Mouse (Mus musculus) forebrain, embryonic 12.5 days (tissue): ENCODE measurements around the gene Rnd2. TPM values are rescaled to one million over a fixed set of nuclear protein-coding genes. Genes with fewer than 3 reads are reported as not detected.
"Not testable (repeated sequence)": the region's sequence is repeated elsewhere in the genome, so short reads cannot be mapped to it uniquely, and the experiment has no call there.

Experiments used
- ATAC-seq: fragments of 200-750 bp; cut with Nextera tagmentation; 2 replicates; pipeline ENCODE4 v1.8.0; 2017; ENCODE audit warnings: moderate TSS enrichment; ENCODE audit not compliant: low FRiP score
- H3K27ac ChIP-seq: fragments of 300-500 bp; sonication (generic); 2 replicates; pipeline ENCODE4 v1.5.1; 2016; ENCODE audit warnings: mild to moderate bottlenecking
- H3K27me3 ChIP-seq: fragments of 300-500 bp; sonication (generic); 2 replicates; pipeline ENCODE4 v1.6.1; 2016; ENCODE audit warnings: mild to moderate bottlenecking
- H3K36me3 ChIP-seq: fragments of 300-500 bp; sonication (generic); replicated peaks from 2 replicates; pipeline ENCODE4 v1.6.1; 2016; ENCODE audit warnings: mild to moderate bottlenecking
- H3K4me1 ChIP-seq: fragments of 300-500 bp; sonication (generic); 2 replicates; pipeline ENCODE4 v1.6.1; 2016
- H3K4me2 ChIP-seq: fragments of 300-500 bp; sonication (generic); 2 replicates; pipeline ENCODE4 v1.6.1; 2016; ENCODE audit warnings: mild to moderate bottlenecking, moderate library complexity
- H3K4me3 ChIP-seq: fragments of 300-500 bp; sonication (generic); replicated peaks from 2 replicates; pipeline ENCODE4 v1.5.1; 2016; ENCODE audit warnings: mild to moderate bottlenecking
- H3K9ac ChIP-seq: fragments of 300-500 bp; sonication (generic); 2 replicates; pipeline ENCODE4 v1.6.1; 2016; ENCODE audit warnings: mild to moderate bottlenecking
- H3K9me3 ChIP-seq: fragments of 300-500 bp; sonication (generic); 2 replicates; pipeline ENCODE4 v1.6.1; 2016
- WGBS: fragments of 180-500 bp; shearing (Covaris S2); methylation state at CpG from one replicate; pipeline ENCODE4 v1.1.7; 2016; 5-methylcytosine and 5-hydroxymethylcytosine counted together
- polyA plus RNA-seq: library from polyadenylated mRNA; unstranded; fragments of >200 nt; fragmentation: Nextera tagmentation; extraction: Ambion mirVana; gene quantifications from 2 replicates; pipeline ENCODE4 v1.2.1, GENCODE M21; 2016

Gene Rnd2
- polyA plus RNA-seq, 1 experiment from 2014 or later, result 105 TPM

- H3K27me3 ChIP-seq, result no peaks in the 10 kb centered on the region
- ATAC-seq, result no peak
- no peak overlapping the region for H3K4me2 ChIP-seq
- H3K36me3 ChIP-seq, result no peaks in the 10 kb centered on the region
- H3K4me1 ChIP-seq, result peaks cover 49% of the 10 kb centered on the region
- no peak overlapping the region for H3K4me3 ChIP-seq
- H3K9ac ChIP-seq, result no peak overlapping the region
- no peak overlapping the region for H3K27ac ChIP-seq
- no peaks in the 10 kb centered on the region for H3K9me3 ChIP-seq
- 74% methylated on average over 5 of the region's 5 CpGs for WGBS
Measured at GRCm38 (mm10) chr11:101474298-101474697, 9.5 kb downstream of the Rnd2 start.

- not testable (repeated sequence) for H3K4me2 ChIP-seq, H3K4me3 ChIP-seq, ATAC-seq, H3K27me3 ChIP-seq, H3K36me3 ChIP-seq, H3K27ac ChIP-seq, H3K9me3 ChIP-seq, H3K9ac ChIP-seq
- peaks cover 53% of the 10 kb centered on the region for H3K4me1 ChIP-seq
- 91% methylated on average over 4 of the region's 4 CpGs for WGBS
Measured at GRCm38 (mm10) chr11:101476361-101476760, 11.6 kb downstream of the Rnd2 start.

- Histone ChIP-seq H3K9ac (no peak overlapping the region), H3K4me2 (peak overlapping the region; percentile 24; the same call in 1 of the 2 replicates), H3K27me3 (no peaks in the 10 kb centered on the region), H3K9me3 (no peaks in the 10 kb centered on the region), H3K36me3 (no peaks in the 10 kb centered on the region), H3K4me3 (no peak overlapping the region), H3K27ac (peak overlapping the region; percentile 94), H3K4me1 (peaks cover 46% of the 10 kb centered on the region)
- peak; percentile 65 for ATAC-seq
- 18% methylated on average over 4 of the region's 4 CpGs for WGBS
Measured at GRCm38 (mm10) chr11:101477194-101477551, 12.4 kb downstream of the Rnd2 start.

- H3K27ac ChIP-seq, result peak overlapping the region; percentile 94
- peak; percentile 82 for ATAC-seq
- no peaks in the 10 kb centered on the region for H3K9me3 ChIP-seq
- H3K27me3 ChIP-seq, result no peaks in the 10 kb centered on the region
- 19% methylated on average over 10 of the region's 10 CpGs for WGBS
- H3K4me1 ChIP-seq, result peaks cover 42% of the 10 kb centered on the region
- H3K4me3 ChIP-seq, result no peak overlapping the region
- H3K9ac ChIP-seq, result no peak overlapping the region
- H3K4me2 ChIP-seq, result peak overlapping the region; percentile 24; the same call in 1 of the 2 replicates
- no peaks in the 10 kb centered on the region for H3K36me3 ChIP-seq
Measured at GRCm38 (mm10) chr11:101477552-101478211, 12.9 kb downstream of the Rnd2 start.

GRCm38 (mm10) chr11:101479171-101479635, 14.4 kb downstream of the Rnd2 start:
- H3K9me3 ChIP-seq, result no peaks in the 10 kb centered on the region
- H3K27ac ChIP-seq, result peak overlapping the region; percentile 94
- H3K4me2 ChIP-seq, result peak overlapping the region; percentile 49
- H3K9ac ChIP-seq, result peak overlapping the region; percentile 54; the same call in 1 of the 2 replicates
- WGBS, result 1% methylated on average over 18 of the region's 18 CpGs
- ATAC-seq, result peak; percentile 51
- no peaks in the 10 kb centered on the region for H3K27me3 ChIP-seq
- H3K4me3 ChIP-seq, result peak overlapping the region; percentile 21
- peaks cover 52% of the 10 kb centered on the region for H3K4me1 ChIP-seq
- H3K36me3 ChIP-seq, result no peaks in the 10 kb centered on the region

- Histone ChIP-seq H3K4me3 (no peak overlapping the region), H3K9me3 (no peaks in the 10 kb centered on the region), H3K27me3 (no peaks in the 10 kb centered on the region), H3K4me2 (no peak overlapping the region), H3K27ac (peak overlapping the region; percentile 94; the same call in 1 of the 2 replicates), H3K36me3 (no peaks in the 10 kb centered on the region), H3K9ac (no peak overlapping the region), H3K4me1 (peaks cover 61% of the 10 kb centered on the region)
- WGBS, result 79% methylated on average over 6 of the region's 6 CpGs
- ATAC-seq, result no peak
Measured at GRCm38 (mm10) chr11:101480912-101481311, 16.1 kb downstream of the Rnd2 start.

- Histone ChIP-seq H3K9me3 (no peaks in the 10 kb centered on the region), H3K36me3 (peaks cover 17% of the 10 kb centered on the region; the same call in 1 of the 2 replicates), H3K27me3 (no peaks in the 10 kb centered on the region), H3K4me2 (no peak overlapping the region), H3K4me1 (peaks cover 43% of the 10 kb centered on the region), H3K4me3 (no peak overlapping the region), H3K9ac (no peak overlapping the region), H3K27ac (peak overlapping the region; percentile 72)
- 28% methylated on average over 3 of the region's 3 CpGs for WGBS
- ATAC-seq, result no peak
Measured at GRCm38 (mm10) chr11:101483804-101484203, 19.0 kb downstream of the Rnd2 start.

- Histone ChIP-seq H3K4me1 (peaks cover 39% of the 10 kb centered on the region), H3K9ac (no peak overlapping the region), H3K4me3 (no peak overlapping the region), H3K36me3 (peaks cover 20% of the 10 kb centered on the region; the same call in 1 of the 2 replicates), H3K27ac (peak overlapping the region; percentile 50; the same call in 1 of the 2 replicates), H3K27me3 (no peaks in the 10 kb centered on the region), H3K9me3 (no peaks in the 10 kb centered on the region), H3K4me2 (no peak overlapping the region)
- 75% methylated on average over 6 of the region's 6 CpGs for WGBS
- no peak for ATAC-seq
Measured at GRCm38 (mm10) chr11:101484245-101484644, 19.4 kb downstream of the Rnd2 start.

GRCm38 (mm10) chr11:101484814-101485213, 20.0 kb downstream of the Rnd2 start:
- no peak overlapping the region for H3K4me3 ChIP-seq
- H3K27ac ChIP-seq, result peak overlapping the region; percentile 74; the same call in 1 of the 2 replicates
- no peaks in the 10 kb centered on the region for H3K9me3 ChIP-seq
- peaks cover 23% of the 10 kb centered on the region; the same call in 1 of the 2 replicates for H3K36me3 ChIP-seq
- no peaks in the 10 kb centered on the region for H3K27me3 ChIP-seq
- no peak overlapping the region for H3K4me2 ChIP-seq
- H3K4me1 ChIP-seq, result peaks cover 33% of the 10 kb centered on the region
- no peak for ATAC-seq
- 86% methylated on average over 7 of the region's 7 CpGs for WGBS
- no peak overlapping the region for H3K9ac ChIP-seq

- Histone ChIP-seq H3K27ac (peak overlapping the region; percentile 74), H3K27me3 (no peaks in the 10 kb centered on the region), H3K4me2 (no peak overlapping the region), H3K36me3 (peaks cover 25% of the 10 kb centered on the region; the same call in 1 of the 2 replicates), H3K4me1 (peaks cover 26% of the 10 kb centered on the region), H3K9me3 (no peaks in the 10 kb centered on the region), H3K9ac (0 out of 2 replicates have a peak overlapping the region, but pooled peaks have one; percentile 14), H3K4me3 (no peak overlapping the region)
- peak; percentile 49; the same call in 1 of the 2 replicates for ATAC-seq
- 49% methylated on average over 6 of the region's 6 CpGs for WGBS
Measured at GRCm38 (mm10) chr11:101485509-101486028, 20.8 kb downstream of the Rnd2 start.

- peaks cover 25% of the 10 kb centered on the region; the same call in 1 of the 2 replicates for H3K36me3 ChIP-seq
- H3K4me3 ChIP-seq, result no peak overlapping the region
- H3K27ac ChIP-seq, result peak overlapping the region; percentile 74
- no peak overlapping the region for H3K4me2 ChIP-seq
- no peak for ATAC-seq
- no peak overlapping the region for H3K9ac ChIP-seq
- peaks cover 20% of the 10 kb centered on the region for H3K4me1 ChIP-seq
- 85% methylated on average over 6 of the region's 6 CpGs for WGBS
- no peaks in the 10 kb centered on the region for H3K9me3 ChIP-seq
- H3K27me3 ChIP-seq, result no peaks in the 10 kb centered on the region
Measured at GRCm38 (mm10) chr11:101486126-101486525, 21.3 kb downstream of the Rnd2 start.

- Histone ChIP-seq H3K36me3 (peaks cover 62% of the 10 kb centered on the region), H3K4me1 (no peaks in the 10 kb centered on the region), H3K4me3 (no peak overlapping the region), H3K9ac (no peak overlapping the region), H3K4me2 (no peak overlapping the region), H3K27me3 (no peaks in the 10 kb centered on the region), H3K27ac (no peak overlapping the region), H3K9me3 (no peaks in the 10 kb centered on the region)
- ATAC-seq, result no peak
- WGBS, result 70% methylated on average over 5 of the region's 5 CpGs
Measured at GRCm38 (mm10) chr11:101506269-101506780, 41.5 kb downstream of the Rnd2 start.
